Mouse (Mus musculus): ENCODE data around the gene Ube2s.

The Ube2s gene

DNA sequence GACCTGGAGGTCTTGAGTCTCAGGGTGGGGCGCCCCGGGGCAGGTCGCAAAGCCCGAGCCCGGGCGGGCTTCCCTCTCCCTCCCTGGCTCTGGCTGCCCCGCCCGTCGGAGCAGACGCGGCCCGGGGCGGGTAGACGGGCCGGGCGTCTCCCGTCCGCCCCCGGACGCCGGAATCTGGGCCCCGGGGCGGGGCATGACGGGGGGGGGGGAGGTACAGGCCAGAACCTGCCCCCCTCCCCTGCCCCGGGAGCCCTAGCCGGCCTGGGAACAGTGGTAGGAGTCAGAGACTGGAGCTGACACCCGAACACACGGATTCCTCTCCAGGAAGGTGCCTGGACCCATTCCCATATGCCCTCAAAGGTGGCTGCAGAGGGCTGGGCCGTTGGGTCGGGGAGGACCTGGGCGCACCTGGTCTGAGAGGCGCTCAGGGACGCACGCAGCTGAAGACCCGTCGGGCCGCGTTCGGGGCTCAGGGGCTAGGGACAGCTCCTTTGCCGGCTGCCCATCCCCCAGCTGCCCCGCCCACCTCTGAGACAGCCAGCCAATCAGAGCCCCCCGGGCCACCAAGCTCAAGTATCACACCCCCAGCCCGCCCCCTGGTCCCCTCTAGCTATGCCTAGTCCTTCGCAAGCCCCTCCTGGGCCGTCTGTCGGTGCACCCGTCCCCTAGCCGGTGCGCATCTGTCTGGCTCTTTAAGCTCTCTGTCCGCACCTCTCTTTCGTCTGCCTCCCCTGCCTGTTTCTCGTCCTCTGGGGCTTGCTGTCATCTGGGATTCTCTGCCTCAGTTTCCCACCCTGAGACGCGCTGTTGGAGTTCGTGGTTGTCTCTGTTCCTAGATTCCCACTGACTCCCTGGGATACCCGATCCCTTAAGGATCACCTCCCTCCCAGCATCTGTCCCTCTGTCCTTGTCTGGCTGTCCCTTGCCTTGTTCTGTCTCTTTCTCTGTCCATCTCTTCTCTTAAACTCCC lies 35.2 kb downstream of the Ube2s start:
- peak; percentile 69 to 75 for DNase-seq

DNA sequence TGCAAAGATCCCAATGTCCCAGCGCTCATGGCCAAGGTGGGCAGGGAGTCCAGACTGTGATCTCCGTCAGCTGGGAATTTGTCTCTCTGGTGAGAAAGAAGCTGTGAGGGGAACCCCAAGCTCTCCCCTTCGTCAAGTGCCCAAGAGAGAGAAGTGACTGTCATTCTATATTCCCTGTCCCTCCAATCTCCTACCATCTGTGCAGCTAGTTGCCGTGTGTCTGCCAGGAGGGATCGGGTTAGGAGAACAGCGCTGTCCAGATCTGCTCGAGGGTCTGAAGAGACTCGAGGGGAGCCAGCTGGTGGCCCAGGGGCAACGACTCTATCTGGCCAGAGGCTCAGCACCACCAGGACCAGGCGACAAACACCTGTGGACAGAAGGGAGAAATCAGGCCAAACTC lies 36.3 kb downstream of the Ube2s start:
- no peak for DNase-seq

DNA sequence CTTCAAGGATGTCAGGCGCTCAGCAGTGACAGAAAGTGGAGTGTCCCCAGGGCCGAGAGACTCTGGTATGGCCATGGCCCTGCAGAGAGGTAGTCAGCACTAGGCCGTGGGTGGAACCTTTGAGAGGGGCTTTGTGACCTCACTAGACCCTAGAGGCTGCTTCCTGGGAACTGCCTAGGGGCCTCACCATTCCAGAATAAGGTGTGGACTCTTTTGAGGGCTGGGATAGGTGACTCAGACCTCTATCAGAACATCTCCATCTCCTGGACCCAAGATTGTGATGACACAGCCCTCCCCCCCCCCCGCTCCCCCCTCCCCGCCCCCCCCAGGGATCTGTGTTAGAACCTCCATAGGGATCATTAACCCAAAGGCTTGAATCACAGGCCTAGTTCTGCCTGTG lies 41.2 kb downstream of the Ube2s start, which contains the start of gene Fam71e2:
Fam71e2 (minus strand) TSS at position 101 of the 400 bp plus-strand sequence.
- DNase-seq: no peak

DNA sequence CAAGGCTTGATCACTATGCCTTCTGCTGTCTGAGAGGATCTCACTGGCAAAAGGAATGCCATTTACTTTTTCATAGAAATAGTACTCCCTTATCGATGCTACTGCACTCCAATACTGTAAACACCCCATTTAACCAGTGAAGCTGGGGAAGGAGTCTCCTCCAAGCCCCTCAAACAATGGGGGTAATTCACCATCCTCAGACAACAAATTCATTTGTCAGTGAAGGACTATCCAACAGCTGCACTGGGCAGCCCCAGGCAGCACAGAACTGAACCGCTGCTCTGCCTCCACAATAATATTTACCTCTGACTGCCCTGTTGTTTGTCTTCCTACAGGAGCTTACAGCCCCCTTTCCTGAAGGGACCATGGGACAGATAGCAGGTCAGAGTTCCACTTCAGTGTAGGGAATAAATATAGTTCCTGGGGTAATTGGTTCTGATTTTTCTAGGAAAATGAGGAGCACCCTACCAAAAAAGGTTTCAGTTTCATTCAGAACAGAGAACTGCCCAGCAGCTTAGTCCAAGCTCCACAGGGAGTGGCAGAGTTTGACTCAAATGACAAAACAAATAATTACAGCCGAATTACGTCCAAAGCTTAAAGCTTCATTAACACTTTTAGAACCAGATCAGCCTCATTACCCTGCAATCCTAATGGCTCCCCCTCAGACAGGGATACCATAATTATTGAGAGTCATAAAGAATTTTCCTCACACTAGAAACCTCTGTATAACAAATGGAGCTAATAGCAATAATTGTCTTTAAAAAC lies 47.3 kb downstream of the Ube2s start:
- no peak for DNase-seq

DNA sequence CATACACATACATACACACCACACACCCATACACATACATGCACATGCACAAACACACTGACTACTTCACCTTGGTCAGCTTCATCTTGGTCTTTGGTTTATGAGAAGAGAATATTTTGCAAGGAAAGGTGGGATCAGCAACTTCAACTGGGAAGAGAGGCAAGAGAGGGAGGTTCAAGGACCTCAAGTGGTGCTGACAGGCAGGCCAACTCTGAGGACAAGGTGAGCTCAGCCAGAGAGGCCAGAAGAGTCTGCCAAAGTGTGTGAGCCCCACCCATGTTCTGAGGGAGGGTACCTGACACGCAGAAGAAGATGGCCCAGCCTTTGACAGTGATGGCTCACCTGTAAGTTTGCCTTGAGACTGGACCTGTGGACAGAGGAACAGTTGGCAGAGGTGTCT lies 52.7 kb downstream of the Ube2s start:
- peak in 1 of 2 experiments; percentile 23 for DNase-seq

DNA sequence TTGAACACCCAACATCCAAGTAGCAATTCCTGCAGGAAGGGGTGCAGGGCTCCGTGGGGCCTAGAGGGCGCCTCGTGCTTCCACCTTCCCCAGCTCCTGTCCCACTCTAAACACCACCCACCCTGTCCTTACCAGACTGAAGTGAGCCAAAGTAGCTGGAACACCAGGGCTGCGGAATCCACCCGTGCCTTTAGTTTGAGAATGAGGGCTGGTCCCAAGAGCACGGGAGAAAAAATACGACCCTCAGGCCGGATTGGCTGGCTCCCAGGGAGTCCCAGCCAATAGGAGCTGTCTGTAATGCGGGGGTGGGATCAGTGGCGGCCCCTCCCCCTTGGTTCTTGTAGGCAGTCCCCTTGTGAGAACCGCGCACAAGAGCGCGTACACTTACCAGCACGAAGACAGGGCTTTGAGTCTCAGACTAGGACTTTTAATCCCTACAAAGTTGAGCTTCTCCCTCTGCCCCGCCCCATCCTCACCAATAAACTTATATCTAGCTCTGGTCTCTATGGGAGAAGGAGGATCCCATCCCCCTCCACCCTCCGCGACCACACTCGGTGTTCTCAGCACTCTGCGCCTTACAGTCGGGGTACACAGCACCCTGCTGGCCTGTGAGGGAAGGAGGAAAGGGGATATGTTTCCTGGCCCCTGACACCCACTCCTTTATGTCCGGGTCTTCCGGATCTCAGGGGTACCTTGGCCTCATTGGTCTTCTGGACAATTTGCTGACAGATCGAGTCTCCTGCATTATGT lies 59.4 kb downstream of the Ube2s start, which contains the start of gene Cox6b2:
Cox6b2 (minus strand) TSS at position 274 of the 750 bp plus-strand sequence.
- DNase-seq: peak; percentile 90 to 94

DNA sequence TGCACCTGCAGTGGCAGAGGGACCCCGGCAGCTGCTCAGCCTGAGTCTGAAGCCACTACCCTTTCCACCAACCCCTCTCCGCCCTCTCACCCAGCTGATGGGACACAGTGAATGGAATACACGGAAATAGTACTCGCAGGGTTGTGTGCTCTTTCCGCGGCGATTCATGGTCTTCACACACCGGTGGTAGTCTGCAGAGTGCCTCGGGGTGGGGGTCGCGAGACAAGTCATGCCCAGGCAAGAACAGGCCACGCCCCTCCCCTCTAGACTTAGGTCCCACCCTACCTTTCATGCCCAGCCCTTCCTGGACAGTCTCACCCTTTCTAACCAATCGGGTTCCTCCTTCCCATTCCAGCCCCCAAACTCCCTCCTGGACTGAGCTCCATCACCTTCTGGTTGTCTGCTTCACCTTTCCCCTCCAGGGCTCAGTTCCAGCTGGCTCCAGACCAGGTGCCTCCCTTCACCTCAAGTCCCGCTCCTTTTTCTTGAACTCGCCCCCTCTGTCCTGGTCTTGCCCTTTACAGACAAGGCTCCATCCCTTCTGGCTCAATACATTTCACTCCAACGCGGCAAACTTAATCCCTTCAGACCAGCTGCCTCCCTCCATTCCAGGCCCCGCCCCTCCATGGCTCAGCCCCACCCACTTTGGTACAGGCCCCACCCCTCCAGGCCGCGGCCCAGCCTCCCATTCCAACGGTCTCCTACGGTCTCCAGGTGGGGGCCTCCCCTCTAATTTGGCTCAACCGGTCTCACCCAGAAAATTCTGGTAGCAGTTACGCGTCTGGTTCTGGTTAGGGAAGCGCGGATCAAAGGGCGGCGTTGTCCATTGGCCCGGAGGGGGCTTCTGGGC lies 60.2 kb downstream of the Ube2s start:
- DNase-seq: peak; percentile 56 to 69

DNA sequence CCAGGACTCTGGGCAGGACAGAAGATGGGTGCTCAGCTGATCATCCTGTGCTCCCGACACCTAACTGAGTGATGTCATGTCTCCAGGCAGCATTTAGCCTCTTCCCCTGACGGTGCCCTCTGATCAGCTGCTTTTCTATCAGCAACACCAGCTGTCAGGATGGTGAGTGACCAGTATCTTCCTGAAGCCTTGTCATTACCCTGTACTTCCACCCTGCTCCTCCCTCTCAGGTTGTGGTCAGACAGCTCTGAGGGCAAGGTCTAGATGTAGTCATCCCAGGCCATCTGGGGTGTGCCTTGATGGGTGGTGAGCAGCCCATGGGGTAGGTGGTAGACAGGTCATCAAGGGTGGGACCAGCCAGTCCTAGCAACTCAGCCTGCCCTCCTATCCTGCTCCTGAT lies 63.2 kb downstream of the Ube2s start:
- DNase-seq: no peak

DNA sequence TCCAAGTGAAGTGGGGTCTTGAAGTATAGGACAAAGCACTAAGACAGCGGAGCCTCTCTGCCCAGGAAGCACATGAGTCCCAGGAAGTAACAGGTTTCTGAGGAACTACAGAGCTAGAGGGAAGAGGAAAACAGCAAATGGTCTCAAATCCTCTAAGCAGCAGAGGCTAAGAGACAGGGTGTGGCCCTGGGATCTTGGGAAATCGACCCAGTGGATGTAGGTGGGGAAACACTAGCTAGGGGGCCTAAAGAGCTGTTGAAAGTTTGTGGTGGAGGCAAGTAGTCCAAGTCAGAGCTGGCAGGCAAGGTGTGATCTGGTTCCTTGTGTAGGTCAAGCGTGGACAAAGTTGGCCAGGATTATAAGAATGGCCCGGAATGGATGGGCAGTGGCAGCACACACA lies 64.1 kb downstream of the Ube2s start:
- DNase-seq: no peak

DNA sequence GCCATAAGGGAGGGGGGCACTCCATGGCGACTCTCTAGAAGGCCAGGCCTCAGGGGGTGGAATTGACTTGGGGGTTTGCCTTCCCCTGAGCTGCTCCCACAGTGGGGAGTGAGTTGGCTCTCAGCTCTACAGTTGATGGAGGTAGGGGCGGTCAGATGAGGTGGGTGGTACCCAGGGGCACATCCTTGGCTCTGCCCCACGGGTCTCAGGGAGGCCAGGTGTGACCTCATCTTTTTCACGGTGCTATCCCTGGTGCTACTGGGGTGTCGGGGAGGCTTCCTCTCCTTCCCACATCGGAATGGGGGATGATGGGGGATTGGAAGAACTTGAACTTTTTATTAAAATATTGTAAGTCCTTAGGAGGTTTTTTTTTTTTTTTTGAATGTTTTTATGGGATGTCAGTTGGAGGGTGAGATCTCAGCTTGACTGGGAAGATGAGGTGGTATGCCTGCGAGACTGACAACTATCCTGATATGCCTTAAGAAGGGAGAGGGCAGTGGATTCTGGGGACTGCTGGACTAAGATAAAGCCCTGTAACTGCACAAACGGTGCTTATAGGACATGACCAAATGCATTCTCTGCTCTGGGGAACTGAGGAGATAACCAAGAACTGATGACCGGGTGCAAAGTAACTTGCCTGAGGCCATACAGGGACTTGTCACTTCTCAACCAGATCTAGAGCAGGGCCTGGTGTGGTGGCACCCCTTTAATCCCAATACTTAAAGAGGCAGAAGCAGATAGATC lies 65.1 kb downstream of the Ube2s start:
- no peak for DNase-seq

DNA sequence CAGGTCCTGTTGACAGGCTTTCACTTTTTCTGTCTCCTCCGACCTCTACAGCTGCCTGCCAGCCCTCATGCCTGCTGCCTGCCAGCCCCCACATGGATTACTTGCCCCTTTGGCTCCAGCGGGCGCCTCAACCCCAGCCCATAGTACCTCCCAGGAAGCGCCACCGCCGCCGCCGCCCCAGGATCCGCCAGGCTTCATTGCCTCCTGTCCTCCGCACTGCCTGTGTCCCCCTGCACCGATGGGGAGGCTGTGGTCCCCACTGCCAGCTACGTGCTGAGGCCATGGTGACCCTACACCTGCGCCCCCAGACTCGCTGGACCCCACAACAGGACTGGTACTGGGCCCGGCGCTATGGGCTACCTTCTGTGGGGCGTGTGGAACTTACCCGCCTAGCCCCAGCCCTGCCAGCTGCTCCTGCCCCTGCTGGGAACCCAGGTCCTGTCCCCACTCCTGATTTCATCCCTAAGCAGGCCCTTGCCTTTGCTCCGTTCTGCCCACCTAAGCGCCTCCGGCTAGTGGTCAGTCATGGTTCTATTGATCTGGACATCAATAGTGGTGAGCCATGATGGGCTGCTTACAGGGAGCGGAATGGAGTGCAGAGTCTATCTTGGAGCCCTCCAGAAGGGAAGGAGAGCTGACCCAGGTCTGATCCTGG lies 65.9 kb downstream of the Ube2s start:
- no peak for DNase-seq

DNA sequence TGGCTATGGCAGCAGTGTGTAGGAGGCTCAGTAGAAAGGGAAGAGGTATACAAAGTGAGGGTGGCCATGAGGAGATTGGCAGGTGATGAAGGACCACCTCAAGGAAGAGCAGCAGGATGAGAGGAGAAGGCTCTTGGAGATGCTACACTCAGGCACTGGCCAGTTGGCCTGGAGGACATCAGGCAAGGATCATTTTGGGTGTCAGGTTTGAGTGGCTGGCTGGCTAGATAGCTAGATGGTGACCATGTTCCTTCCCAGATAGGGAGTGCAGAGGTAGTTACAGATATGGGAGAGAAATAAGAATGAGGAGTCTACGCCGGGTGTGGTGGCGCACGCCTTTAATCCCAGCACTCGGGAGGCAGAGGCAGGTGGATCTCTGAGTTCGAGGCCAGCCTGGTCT lies 67.5 kb downstream of the Ube2s start:
- DNase-seq: no peak
